In the genomic region with DNA sequence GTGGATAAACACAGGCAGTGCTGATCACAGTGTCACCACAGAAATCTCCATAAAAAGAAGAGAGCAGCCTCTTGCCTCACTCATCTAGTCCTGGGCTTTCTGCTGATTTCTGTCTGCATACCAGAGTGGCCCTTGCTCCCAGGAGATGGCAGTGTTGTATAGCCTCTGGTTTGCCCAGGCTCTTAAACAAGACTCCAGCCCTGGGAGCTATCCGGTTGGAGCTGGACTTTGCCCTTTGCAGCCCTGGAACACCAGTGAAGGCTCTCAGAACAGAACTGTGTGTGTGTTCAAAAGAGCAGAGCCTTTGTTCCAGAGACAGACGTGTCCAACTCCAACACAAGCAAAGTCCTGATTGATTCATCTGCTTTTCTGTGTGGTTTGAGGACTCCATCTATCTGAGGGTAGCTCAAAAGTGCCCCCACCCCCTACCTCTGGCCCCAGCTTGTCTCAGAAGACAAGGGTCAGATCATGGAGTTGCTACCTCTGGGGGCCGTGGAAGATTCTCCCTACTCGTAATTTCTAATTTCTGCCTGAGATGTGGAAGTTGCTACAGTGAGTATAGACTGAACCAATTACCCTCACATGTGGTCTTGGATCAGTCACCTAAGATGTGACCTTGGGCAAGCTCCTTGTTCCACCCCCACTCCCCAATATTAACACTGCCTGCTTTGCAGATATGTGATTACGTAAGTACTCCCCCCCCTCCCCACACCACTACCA, we compare ENCODE assay signal across 8 mouse cellular contexts.
DNase-seq lines count a peak whose midpoint lies in the region.

No protein-coding gene starts in this region.

- intact Hi-C loops in gastrocnemius, postnatal 36 days (cut with DNase I) = loop anchor here (5.0 kb wide), 1 partner anchor 399 kb away; no protein-coding TSS in a partner anchor

- peak; percentile 51 to 53 for DNase-seq in adrenal gland, adult 18-20 months (ENCODE audit: low spot score in 2 of 2)
- peak; percentile 90 for DNase-seq in embryo, embryonic 11 days
- peak; percentile 43 to 59 for DNase-seq in gastrocnemius, postnatal 36 days
- DNase-seq in hindlimb bud, embryonic 11.5 days (ENCODE audit: extremely low spot score, low read depth, low spot score) = peak; percentile 58
- DNase-seq in left cerebral cortex, adult 18-20 months (ENCODE audit: low spot score in 2 of 2) = peak; percentile 55
- DNase-seq in lung, postnatal 25 days (ENCODE audit: low spot score) = peak; percentile 84
- peak; percentile 50 for DNase-seq in right cerebral cortex, postnatal 25 days
- no peak for DNase-seq in spleen, adult 18-20 months

Comparison
In these comparisons a context has a peak if more than half of its experiments do, and no peak if none do; other contexts are left out.
1. DNase-seq: peak in adrenal gland, adult 18-20 months (2 of 2), embryo, embryonic 11 days (single experiment), gastrocnemius, postnatal 36 days (2 of 2), hindlimb bud, embryonic 11.5 days (single experiment), left cerebral cortex, adult 18-20 months (2 of 2), lung, postnatal 25 days (single experiment) and right cerebral cortex, postnatal 25 days (single experiment); none in spleen, adult 18-20 months (0 of 2).